In genomic region chr4:155561661-155562442, GRCm38 (mm10) we compare ENCODE assay signal across 8 mouse cellular contexts. TPM values are rescaled to one million over a fixed set of nuclear protein-coding genes. Genes with fewer than 3 reads are reported as not detected.
A peak's percentile ranks its signal among the peaks of the same experiment; 100 is the strongest.
DNase-seq lines count a peak whose midpoint lies in the region; ATAC-seq and TF ChIP-seq lines count a peak whose summit lies in the region.

Gene Nadk (plus strand): TSS chr4:155562378.

- H3K9ac ChIP-seq in liver, adult 2 months (ENCODE audit: low read depth, low read length) = peak within 1 kb of the TSS; percentile 43
- H3K9ac ChIP-seq in forebrain, embryonic 15.5 days (replicated peaks) = peak within 1 kb of the TSS; percentile 88
- H3K9ac ChIP-seq in liver, embryonic 13.5 days = peak within 1 kb of the TSS; percentile 74

- peak within 1 kb of the TSS; percentile 82 for H3K4me2 ChIP-seq in forebrain, embryonic 15.5 days (replicated peaks)
- H3K4me2 ChIP-seq in liver, embryonic 13.5 days = peak within 1 kb of the TSS; percentile 96
- H3K4me2 ChIP-seq in myocyte (ENCODE audit: low read depth) = peak within 1 kb of the TSS; percentile 98

- ATAC-seq in forebrain, embryonic 15.5 days (replicated peaks) = no peak
- no peak for ATAC-seq in liver, embryonic 13.5 days (ENCODE audit: low read depth)

- H3K36me3 ChIP-seq in liver, adult 2 months (ENCODE audit: control insufficient read depth, insufficient read depth, low read length) = peaks cover 4% of the 10 kb centered on the region
- H3K36me3 ChIP-seq in forebrain, embryonic 15.5 days = peaks cover 40% of the 10 kb centered on the region
- peaks cover 52% of the 10 kb centered on the region for H3K36me3 ChIP-seq in hindbrain, embryonic 10.5 days
- H3K36me3 ChIP-seq in liver, embryonic 13.5 days = peaks cover 44% of the 10 kb centered on the region
- H3K36me3 ChIP-seq in myocyte (ENCODE audit: control insufficient read depth, insufficient read depth) = peaks cover 35% of the 10 kb centered on the region

- TF ChIP-seq CTCF in liver, adult 2 months (IDR thresholded peaks at IDR 0.05; ENCODE audit: low read depth, low read length) = no peak

- H3K27me3 ChIP-seq in liver, adult 2 months (ENCODE audit: control insufficient read depth, insufficient read depth, low read length) = no peaks in the 10 kb centered on the region
- H3K27me3 ChIP-seq in forebrain, embryonic 15.5 days = no peaks in the 10 kb centered on the region
- H3K27me3 ChIP-seq in hindbrain, embryonic 10.5 days (ENCODE audit: insufficient read depth, poor library complexity, severe bottlenecking) = no peaks in the 10 kb centered on the region
- H3K27me3 ChIP-seq in liver, embryonic 13.5 days = no peaks in the 10 kb centered on the region
- H3K27me3 ChIP-seq in myocyte (ENCODE audit: control insufficient read depth, insufficient read depth, insufficient read length) = no peaks in the 10 kb centered on the region

- peak within 1 kb of the TSS; percentile 71 for H3K27ac ChIP-seq in liver, adult 2 months (replicated peaks; ENCODE audit: insufficient read depth, low read depth, low read length)
- H3K27ac ChIP-seq in forebrain, embryonic 15.5 days (replicated peaks) = peak within 1 kb of the TSS; percentile 84
- peak within 1 kb of the TSS; percentile 94 for H3K27ac ChIP-seq in hindbrain, embryonic 10.5 days
- H3K27ac ChIP-seq in liver, embryonic 13.5 days = peak within 1 kb of the TSS; percentile 92

- no peak for TF ChIP-seq POLR2A in liver, adult 2 months (IDR thresholded peaks at IDR 0.05; ENCODE audit: extremely low read depth, insufficient read depth, low read length)
- no peak for TF ChIP-seq POLR2A in myocyte (IDR thresholded peaks at IDR 0.05; ENCODE audit: insufficient read length, low read depth)

- DNase-seq in liver, adult 2 months (ENCODE audit: extremely low read depth, low read depth, low spot score) = peak; percentile 26
- DNase-seq in liver = no peak
- DNase-seq in adrenal gland, postnatal 10 days = peak; percentile 36
- peak; percentile 16 for DNase-seq in hindbrain, embryonic 10.5 days (ENCODE audit: low spot score)
- no peak for DNase-seq in liver, embryonic 13.5 days
- no peak for DNase-seq in urinary bladder, adult 18-20 months (ENCODE audit: low spot score in 2 of 2)

- H3K4me1 ChIP-seq in liver, adult 2 months (ENCODE audit: control insufficient read depth, insufficient read depth, low read length) = peaks cover 47% of the 10 kb centered on the region
- peaks cover 29% of the 10 kb centered on the region for H3K4me1 ChIP-seq in forebrain, embryonic 15.5 days
- H3K4me1 ChIP-seq in hindbrain, embryonic 10.5 days (replicated peaks) = peaks cover 54% of the 10 kb centered on the region
- H3K4me1 ChIP-seq in liver, embryonic 13.5 days (replicated peaks) = peaks cover 75% of the 10 kb centered on the region

- peak within 1 kb of the TSS; percentile 38; the same call in 1 of the 2 replicates for H3K4me3 ChIP-seq in liver, adult 2 months (ENCODE audit: insufficient read depth, low read depth, low read length)
- peak within 1 kb of the TSS; percentile 88 for H3K4me3 ChIP-seq in forebrain, embryonic 15.5 days
- peak within 1 kb of the TSS; percentile 86 for H3K4me3 ChIP-seq in hindbrain, embryonic 10.5 days
- peak within 1 kb of the TSS; percentile 89 for H3K4me3 ChIP-seq in liver, embryonic 13.5 days (replicated peaks)
- peak within 1 kb of the TSS; percentile 81 for H3K4me3 ChIP-seq in myocyte

- peaks cover 7% of the 10 kb centered on the region; the same call in 1 of the 2 replicates for H3K79me2 ChIP-seq in liver, adult 2 months (ENCODE audit: control insufficient read depth, insufficient read depth, low read length)
- peaks cover 28% of the 10 kb centered on the region for H3K79me2 ChIP-seq in myocyte (ENCODE audit: control insufficient read depth, insufficient read depth)

- WGBS in liver, adult 2 months = 59% methylated on average over 7 of the region's 7 CpGs
- WGBS in forebrain, embryonic 15.5 days = 75% methylated on average over 7 of the region's 7 CpGs
- 77% methylated on average over 7 of the region's 7 CpGs for WGBS in hindbrain, embryonic 10.5 days
- WGBS in liver, embryonic 13.5 days (ENCODE audit: insufficient replicate concordance) = 57% methylated on average over 7 of the region's 7 CpGs

- peak within 1 kb of the TSS; percentile 23 for H3ac ChIP-seq in myocyte (ENCODE audit: control insufficient read depth, insufficient read length)

- H3K9me3 ChIP-seq in forebrain, embryonic 15.5 days = no peaks in the 10 kb centered on the region
- H3K9me3 ChIP-seq in hindbrain, embryonic 10.5 days = no peaks in the 10 kb centered on the region
- H3K9me3 ChIP-seq in liver, embryonic 13.5 days (replicated peaks) = no peaks in the 10 kb centered on the region

TF ChIP-seq in myocyte, 11 proteins besides CTCF, POLR2A, EP300 and RAD21:
- TF ChIP-seq REST (IDR thresholded peaks at IDR 0.05; ENCODE audit: insufficient read depth, insufficient read length) = no peak
- TF ChIP-seq MYOD1 (IDR thresholded peaks at IDR 0.05; ENCODE audit: control insufficient read depth in 1 of 3, insufficient read length in 2 of 3, low read depth in 2 of 3) = no peak
- no peak for TF ChIP-seq E2F4 (IDR thresholded peaks at IDR 0.05; ENCODE audit: insufficient read depth)
- TF ChIP-seq MYOG (IDR thresholded peaks at IDR 0.05; ENCODE audit: control insufficient read depth in 1 of 3, insufficient read depth in 1 of 3, insufficient read length in 2 of 3, low read depth in 2 of 3) = no peak
- TF ChIP-seq CEBPB (IDR thresholded peaks at IDR 0.05; ENCODE audit: insufficient read depth, poor library complexity, severe bottlenecking) = no peak
- TF ChIP-seq MAX (IDR thresholded peaks at IDR 0.05; ENCODE audit: low read depth) = no peak
- no peak for TF ChIP-seq SRF (IDR thresholded peaks at IDR 0.05; ENCODE audit: control insufficient read depth, insufficient read length, low read depth)

RNA-seq across cellular contexts. Expression of gene Nadk, which starts in this region (rescaled TPM):
- 163 and 201 TPM in 2 replicates for total RNA-seq in liver, adult 2 months (2014; rRNA removed)
- polyA plus RNA-seq in liver, adult 2 months (2012; rRNA removed) = 196 and 218 TPM in 2 replicates
- total RNA-seq in adrenal gland, postnatal 10 days (2021) = 100 to 1,000 TPM; 181 to 185 TPM
- 109 and 110 TPM in 2 replicates for polyA plus RNA-seq in forebrain, embryonic 15.5 days (2015; fragmentation: Nextera tagmentation; extraction: Ambion mirVana)
- 102 and 107 TPM in 2 replicates for polyA plus RNA-seq in hindbrain, embryonic 10.5 days (2016; fragmentation: Nextera tagmentation; extraction: Ambion mirVana)
- 60.4 and 68.0 TPM in 2 replicates for polyA plus RNA-seq in liver, embryonic 13.5 days (2015; fragmentation: Nextera tagmentation; extraction: Ambion mirVana)
- 83.0 TPM for polyA plus RNA-seq in myocyte (2012; fragmentation: generic; extraction: Trizol)

Comparison
In these comparisons a context has a peak if more than half of its experiments do, and no peak if none do; other contexts are left out.
1. DNase-seq: peak in liver, adult 2 months (single experiment), adrenal gland, postnatal 10 days (single experiment) and hindbrain, embryonic 10.5 days (single experiment); none in liver (single experiment), liver, embryonic 13.5 days (single experiment) and urinary bladder, adult 18-20 months (0 of 2).
2. H3K4me3 ChIP-seq: peak in every context shown above with its lines; median percentile 89 in liver, embryonic 13.5 days; 88 in forebrain, embryonic 15.5 days; 86 in hindbrain, embryonic 10.5 days; 81 in myocyte; 38 in liver, adult 2 months.
3. Peak in every context shown above with its lines, with median percentiles within 50 percentile points of each other: H3K27ac ChIP-seq, H3K9ac ChIP-seq and H3K4me2 ChIP-seq.